Mouse (Mus musculus) frontal cortex, postnatal 10 days (tissue): ENCODE data around the gene Nabp2.
A peak's percentile ranks its signal among the peaks of the same experiment; 100 is the strongest.

Experiments used
- DNase-seq, 2 experiments: peaks; one replicate each; pipeline ENCODE4 v3.0.0; 2022; ENCODE audit warnings: low spot score in 2 of 2, mixed read lengths in 1 of 2

Nabp2 gene

GRCm38 (mm10) chr10:128388941-128389340, 22.4 kb downstream of the Nabp2 start:
- no peak for DNase-seq

DNA sequence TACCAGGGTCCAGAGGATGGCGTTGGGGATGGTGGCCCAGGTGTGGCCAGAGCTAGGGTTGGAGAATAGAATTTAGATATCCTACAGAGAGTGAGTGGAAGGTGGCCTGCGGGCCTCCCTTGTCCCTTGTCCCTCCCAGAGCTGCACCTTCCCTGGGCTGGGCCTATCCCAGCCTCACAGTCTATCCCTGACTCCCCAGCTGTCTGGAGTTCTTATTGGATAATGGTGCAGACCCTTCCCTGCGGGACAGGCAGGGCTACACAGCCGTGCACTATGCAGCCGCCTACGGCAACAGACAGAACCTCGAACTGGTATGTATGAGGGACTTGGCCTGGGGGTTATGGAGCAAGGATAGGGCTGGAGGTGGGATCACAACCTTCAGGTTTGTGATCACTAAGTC, 25.4 kb downstream of the Nabp2 start:
- DNase-seq = no peak

DNA sequence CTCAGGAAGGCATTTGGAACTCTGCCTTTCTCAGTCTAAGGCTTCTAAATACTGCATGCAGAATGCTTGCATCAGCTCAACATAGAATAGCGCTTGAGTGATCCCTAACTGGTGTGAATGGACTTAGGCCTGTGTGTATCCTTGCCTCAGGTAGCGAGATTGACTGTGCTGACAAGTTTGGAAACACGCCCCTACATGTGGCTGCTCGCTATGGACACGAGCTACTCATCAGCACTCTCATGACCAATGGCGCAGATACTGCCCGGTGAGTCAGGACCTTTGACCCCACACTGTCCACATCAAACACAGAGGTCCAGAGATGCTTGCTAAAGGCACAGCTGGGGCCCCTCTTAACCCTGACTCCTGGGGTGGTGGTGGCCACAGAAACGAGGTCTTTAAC, 28.8 kb downstream of the Nabp2 start:
- DNase-seq = no peak

- DNase-seq = no peak
Measured at GRCm38 (mm10) chr10:128380565-128380964, 30.7 kb downstream of the Nabp2 start.

- no peak for DNase-seq
Measured at GRCm38 (mm10) chr10:128379260-128379659, 32.0 kb downstream of the Nabp2 start.

GRCm38 (mm10) chr10:128378462-128378861, 32.8 kb downstream of the Nabp2 start:
- DNase-seq = no peak

- DNase-seq = no peak
Measured at GRCm38 (mm10) chr10:128377940-128378448, 33.3 kb downstream of the Nabp2 start.

GRCm38 (mm10) chr10:128377222-128377939, 33.9 kb downstream of the Nabp2 start:
- DNase-seq = no peak

GRCm38 (mm10) chr10:128376455-128377211, 34.7 kb downstream of the Nabp2 start, which contains the start of gene Ankrd52:
Gene Ankrd52 (plus strand): TSS chr10:128377115.
- DNase-seq = peak in 1 of 2 experiments; percentile 81

DNA sequence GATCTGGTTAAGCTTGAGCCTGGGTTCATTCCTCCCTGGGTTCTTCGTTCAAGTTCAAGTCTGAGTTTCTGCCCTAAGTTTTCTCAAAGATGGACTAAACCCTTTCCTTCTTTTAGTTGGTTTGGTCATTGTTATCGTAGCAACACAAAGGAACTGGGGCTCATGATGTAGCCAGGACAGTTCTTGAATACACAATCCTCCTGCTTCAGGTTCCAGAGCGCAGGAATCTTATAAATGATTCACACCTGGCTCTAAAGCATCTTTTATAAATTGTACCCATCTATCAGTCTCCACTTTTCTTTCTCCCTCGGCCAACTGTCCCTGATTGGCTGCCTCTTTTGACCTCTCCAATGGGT, 35.2 kb downstream of the Nabp2 start:
- DNase-seq = no peak

DNA sequence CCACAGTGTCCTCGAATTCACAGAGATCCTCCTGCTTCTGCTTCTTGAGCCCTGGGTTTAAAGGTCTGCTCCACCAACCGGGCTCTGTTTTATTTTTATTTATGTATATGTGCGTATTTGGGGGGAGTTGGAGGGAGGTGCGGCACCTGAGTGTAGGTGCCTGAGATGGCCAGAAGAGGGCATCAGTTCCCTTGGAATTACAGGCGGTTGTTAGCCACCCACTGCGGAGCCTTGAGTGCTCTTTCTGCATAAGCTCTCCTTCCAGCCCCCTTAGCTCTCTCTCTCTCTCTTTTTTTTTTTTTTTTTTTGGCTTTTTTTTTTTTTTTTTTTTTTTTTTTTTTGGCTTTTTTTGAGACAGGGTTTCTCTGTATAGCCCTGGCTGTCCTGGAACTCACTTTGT, 36.9 kb downstream of the Nabp2 start:
- no peak for DNase-seq

DNA sequence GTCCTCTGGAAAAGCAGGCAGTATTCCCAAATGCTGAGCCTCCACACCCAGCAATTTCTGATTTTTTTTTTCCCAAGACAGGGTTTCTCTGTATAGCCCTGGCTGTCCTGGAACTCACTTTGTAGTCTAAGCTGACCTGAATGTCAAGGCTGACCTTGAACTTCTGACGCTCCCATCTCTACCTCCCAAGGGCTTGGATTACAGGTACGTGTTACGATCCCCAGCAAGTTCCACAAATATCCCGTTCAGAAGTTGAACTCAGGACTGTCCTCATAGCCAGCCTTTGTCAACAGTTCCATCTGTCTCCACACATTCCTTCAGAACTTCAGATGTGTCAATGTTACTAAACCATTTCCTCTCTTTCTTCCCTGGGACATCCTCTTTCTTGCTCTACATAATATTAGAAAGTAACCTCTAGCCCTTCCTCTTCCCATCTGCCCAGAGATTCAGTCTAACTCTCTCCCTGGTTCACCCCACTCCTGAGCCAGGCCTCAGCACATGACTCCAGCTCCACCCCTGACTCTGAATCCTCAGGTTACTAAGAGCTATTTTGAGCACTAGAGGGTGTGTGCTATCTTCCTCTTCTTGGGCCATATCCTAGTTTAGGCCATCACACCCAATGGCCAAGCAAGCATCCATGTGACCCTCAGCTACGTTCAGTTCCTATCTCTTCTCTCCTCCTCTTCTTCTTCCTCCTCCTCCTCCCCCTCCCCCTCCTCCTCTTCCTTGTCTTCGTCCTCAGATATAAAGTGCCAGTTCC, 38.1 kb downstream of the Nabp2 start:
- no peak for DNase-seq

DNA sequence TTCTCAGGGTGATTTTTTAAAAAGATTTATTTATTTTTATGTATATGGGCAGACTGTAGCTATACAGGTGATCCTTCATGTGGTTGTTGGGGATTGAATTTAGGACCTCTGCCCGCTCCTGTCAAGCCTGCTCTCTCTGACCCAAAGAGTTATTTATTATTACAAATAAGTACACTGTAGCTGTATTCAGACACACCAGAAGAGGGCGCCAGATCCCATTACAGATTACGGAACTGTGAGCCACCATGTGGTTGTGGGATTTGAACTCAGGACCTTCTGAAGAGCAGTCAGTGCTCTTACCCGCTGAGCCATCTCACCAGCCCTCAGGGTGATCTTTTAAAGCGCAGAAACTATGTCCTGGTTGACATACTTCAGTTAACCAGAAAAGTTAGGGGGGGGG, 39.1 kb downstream of the Nabp2 start:
- no peak for DNase-seq

DNA sequence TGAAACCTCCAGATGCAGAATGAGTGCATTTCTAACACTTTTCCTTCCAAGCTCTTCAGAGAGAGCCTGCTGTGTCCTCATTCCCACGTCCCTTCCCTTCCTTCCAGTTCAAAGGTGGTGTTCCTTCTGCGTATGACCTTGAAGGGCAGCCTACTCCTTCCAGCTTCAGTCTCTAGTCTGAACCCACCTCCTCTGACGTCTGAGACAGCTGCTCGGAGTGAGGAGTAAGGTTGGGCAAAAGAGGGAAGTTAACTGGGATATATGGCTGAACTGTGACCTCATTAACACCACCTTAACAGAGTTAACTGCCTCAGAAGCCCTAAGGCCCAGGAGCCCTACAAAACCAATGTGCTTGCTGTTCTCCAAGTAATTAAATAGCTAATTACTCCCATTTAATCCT, 40.7 kb downstream of the Nabp2 start:
- DNase-seq = no peak

DNA sequence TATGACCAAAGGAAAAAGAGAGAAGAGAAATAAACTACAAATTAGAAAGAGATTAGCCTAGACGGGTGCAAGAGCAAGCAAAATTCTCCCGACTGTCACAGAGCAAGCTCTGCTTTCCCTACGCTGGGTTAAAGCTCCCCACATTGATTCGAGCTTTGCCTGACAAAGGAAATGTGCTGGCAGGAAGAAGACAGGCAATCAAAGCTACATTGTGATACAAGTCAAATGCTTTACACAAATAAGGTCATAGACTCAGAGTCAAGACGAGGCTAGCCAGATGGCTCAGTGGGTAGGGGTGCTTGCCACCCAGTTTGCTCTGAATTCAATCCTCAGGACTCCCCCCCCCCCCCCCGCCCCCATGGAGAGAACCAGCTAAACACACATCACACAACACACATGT, 41.3 kb downstream of the Nabp2 start:
- no peak for DNase-seq

- DNase-seq = no peak
Measured at GRCm38 (mm10) chr10:128369599-128369998, 41.7 kb downstream of the Nabp2 start.

GRCm38 (mm10) chr10:128369218-128369543, 42.1 kb downstream of the Nabp2 start:
- no peak for DNase-seq

GRCm38 (mm10) chr10:128368402-128369217, 42.7 kb downstream of the Nabp2 start, which contains the start of gene Coq10a:
Gene Coq10a (minus strand): TSS chr10:128368997.
- peak; percentile 90 to 92 for DNase-seq

DNA sequence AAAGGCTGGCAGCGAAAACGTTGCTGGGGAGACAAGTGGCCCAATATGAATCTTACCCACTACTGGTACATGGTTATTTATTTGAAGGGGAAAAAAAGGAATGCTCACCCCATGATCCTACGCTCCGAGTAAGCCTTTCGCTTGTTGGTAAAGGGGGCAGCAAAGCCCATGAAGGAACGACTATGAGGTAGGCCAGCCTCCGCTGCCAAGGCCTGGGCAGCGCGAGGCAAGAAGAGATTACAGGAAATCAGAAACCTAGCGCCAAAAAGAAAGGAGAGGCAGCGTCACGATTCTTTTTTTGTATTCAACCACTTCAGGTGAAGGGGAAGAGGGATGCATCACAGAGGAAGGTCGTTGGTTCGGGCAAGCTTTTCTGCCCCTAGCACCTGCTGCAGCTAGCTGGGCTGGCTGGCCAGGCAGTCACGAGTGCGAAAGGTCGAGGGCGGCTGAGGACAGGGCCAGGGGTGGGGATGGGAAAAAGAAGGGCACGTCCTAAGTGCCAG, 43.3 kb downstream of the Nabp2 start:
- DNase-seq = no peak

GRCm38 (mm10) chr10:128362568-128362967, 48.7 kb downstream of the Nabp2 start:
- no peak for DNase-seq

- no peak for DNase-seq
Measured at GRCm38 (mm10) chr10:128361836-128362235, 49.5 kb downstream of the Nabp2 start.
